Mouse (Mus musculus) induced T-regulatory cell, adult 2 months (primary cell): Measurements from ENCODE around the gene Lig3.

Experiments used
- DNase-seq: peaks from one replicate; pipeline ENCODE4 v3.0.0-alpha.2; 2012; ENCODE audit warnings: low read depth

The Lig3 gene

GRCm38 (mm10) chr11:82780983-82781903 is at the start of gene Lig3:
Gene Lig3 (plus strand): TSS chr11:82781108.
- DNase-seq, result peak; percentile 97

- no peak for DNase-seq
Measured at GRCm38 (mm10) chr11:82734227-82734626, 46.7 kb upstream of the Lig3 start.

- DNase-seq, result peak; percentile 9
Measured at GRCm38 (mm10) chr11:82739006-82739405, 41.9 kb upstream of the Lig3 start.

- DNase-seq, result peak; percentile 86
Measured at GRCm38 (mm10) chr11:82746138-82746537, 34.8 kb upstream of the Lig3 start.

GRCm38 (mm10) chr11:82746857-82747366 is 34.0 kb upstream of the Lig3 start:
- peak; percentile 80 for DNase-seq

GRCm38 (mm10) chr11:82752349-82753115 is 28.4 kb upstream of the Lig3 start:
- DNase-seq, result no peak

- DNase-seq, result no peak
Measured at GRCm38 (mm10) chr11:82755919-82756318, 25.0 kb upstream of the Lig3 start.

GRCm38 (mm10) chr11:82762286-82762829 is 18.6 kb upstream of the Lig3 start:
- DNase-seq, result peak; percentile 17

- no peak for DNase-seq
Measured at GRCm38 (mm10) chr11:82763261-82763660, 17.6 kb upstream of the Lig3 start.

GRCm38 (mm10) chr11:82763742-82764437 is 17.0 kb upstream of the Lig3 start, which contains the start of the genes Cct6b and Zfp830:
Gene Cct6b (minus strand): TSS chr11:82764321.
Gene Zfp830 (plus strand): TSS chr11:82764345.
- DNase-seq, result peak; percentile 97

- no peak for DNase-seq
Measured at GRCm38 (mm10) chr11:82764438-82764924, 16.4 kb upstream of the Lig3 start.

GRCm38 (mm10) chr11:82780134-82780533 is 774 bp upstream of the Lig3 start:
- no peak for DNase-seq

GRCm38 (mm10) chr11:82782197-82782596 is 1.3 kb downstream of the Lig3 start:
- peak; percentile 12 for DNase-seq

- no peak for DNase-seq
Measured at GRCm38 (mm10) chr11:82783453-82783852, 2.5 kb downstream of the Lig3 start.

- no peak for DNase-seq
Measured at GRCm38 (mm10) chr11:82806656-82807055, 25.7 kb downstream of the Lig3 start.

GRCm38 (mm10) chr11:82807370-82807769 is 26.5 kb downstream of the Lig3 start:
- no peak for DNase-seq

- DNase-seq, result no peak
Measured at GRCm38 (mm10) chr11:82808485-82808884, 27.6 kb downstream of the Lig3 start.

GRCm38 (mm10) chr11:82819350-82819749 is 38.4 kb downstream of the Lig3 start:
- DNase-seq, result peak; percentile 74

GRCm38 (mm10) chr11:82820788-82821456 is 40.0 kb downstream of the Lig3 start:
- no peak for DNase-seq

- DNase-seq, result no peak
Measured at GRCm38 (mm10) chr11:82826818-82827217, 45.9 kb downstream of the Lig3 start.
